Mouse (Mus musculus) midbrain, embryonic 14.5 days (tissue): Measurements from ENCODE around the gene Mgrn1. TPM values are rescaled to one million over a fixed set of nuclear protein-coding genes. Genes with fewer than 3 reads are reported as not detected.

Source experiments
- ATAC-seq: fragments of 200-750 bp; cut with Nextera tagmentation; 2 replicates; pipeline ENCODE4 v1.8.0; 2017; ENCODE audit warnings: moderate number of reproducible peaks, moderate library complexity; ENCODE audit not compliant: low FRiP score, low TSS enrichment
- DNase-seq: peaks from one replicate; pipeline ENCODE4 v3.0.0-alpha.2; 2015
- H3K27ac ChIP-seq: fragments of 300-500 bp; sonication (generic); replicated peaks from 2 replicates; pipeline ENCODE4 v1.5.1; 2014; ENCODE audit warnings: mild to moderate bottlenecking, low read depth, low read length, moderate library complexity
- H3K27me3 ChIP-seq: fragments of 300-500 bp; sonication (generic); 2 replicates; pipeline ENCODE4 v1.6.1; 2014; ENCODE audit warnings: low read length, control low read depth, mixed read lengths; ENCODE audit not compliant: control insufficient read depth, insufficient read depth
- H3K36me3 ChIP-seq: fragments of 300-500 bp; sonication (generic); 2 replicates; pipeline ENCODE4 v1.6.1; 2014; ENCODE audit warnings: low read length, control low read depth; ENCODE audit not compliant: control insufficient read depth, insufficient read depth
- H3K4me1 ChIP-seq: fragments of 300-500 bp; sonication (generic); 2 replicates; pipeline ENCODE4 v1.6.1; 2014; ENCODE audit warnings: mild to moderate bottlenecking, antibody characterized with exemption, low read length, control low read depth; ENCODE audit not compliant: control insufficient read depth, insufficient read depth
- H3K4me2 ChIP-seq: fragments of 300-500 bp; sonication (generic); 2 replicates; pipeline ENCODE4 v1.6.1; 2014; ENCODE audit warnings: mild to moderate bottlenecking, low read length, moderate library complexity
- H3K4me3 ChIP-seq: fragments of 300-500 bp; sonication (generic); replicated peaks from 2 replicates; pipeline ENCODE4 v1.5.1; 2014; ENCODE audit warnings: low read depth, low read length
- H3K9ac ChIP-seq: fragments of 300-500 bp; sonication (generic); replicated peaks from 2 replicates; pipeline ENCODE4 v1.6.1; 2014; ENCODE audit warnings: mild to moderate bottlenecking, low read length, moderate library complexity
- H3K9me3 ChIP-seq: fragments of 300-500 bp; sonication (generic); 2 replicates; pipeline ENCODE4 v1.6.1; 2016; ENCODE audit warnings: low read length, control low read depth, mixed read lengths; ENCODE audit not compliant: control insufficient read depth
- WGBS: fragments of 180-500 bp; shearing (Covaris S2); extraction: QIAGEN DNeasy Blood & Tissue Kit; methylation state at CpG from one replicate; pipeline ENCODE4 v1.1.7; 2014; 5-methylcytosine and 5-hydroxymethylcytosine counted together
- polyA plus RNA-seq: library from polyadenylated mRNA; unstranded; fragments of >200 nt; fragmentation: Nextera tagmentation; extraction: Ambion mirVana; gene quantifications from 2 replicates; pipeline ENCODE4 v1.2.1, GENCODE M21; 2014

Mgrn1 gene
- polyA plus RNA-seq, 1 experiment from 2014 or later, result 117 TPM

DNA sequence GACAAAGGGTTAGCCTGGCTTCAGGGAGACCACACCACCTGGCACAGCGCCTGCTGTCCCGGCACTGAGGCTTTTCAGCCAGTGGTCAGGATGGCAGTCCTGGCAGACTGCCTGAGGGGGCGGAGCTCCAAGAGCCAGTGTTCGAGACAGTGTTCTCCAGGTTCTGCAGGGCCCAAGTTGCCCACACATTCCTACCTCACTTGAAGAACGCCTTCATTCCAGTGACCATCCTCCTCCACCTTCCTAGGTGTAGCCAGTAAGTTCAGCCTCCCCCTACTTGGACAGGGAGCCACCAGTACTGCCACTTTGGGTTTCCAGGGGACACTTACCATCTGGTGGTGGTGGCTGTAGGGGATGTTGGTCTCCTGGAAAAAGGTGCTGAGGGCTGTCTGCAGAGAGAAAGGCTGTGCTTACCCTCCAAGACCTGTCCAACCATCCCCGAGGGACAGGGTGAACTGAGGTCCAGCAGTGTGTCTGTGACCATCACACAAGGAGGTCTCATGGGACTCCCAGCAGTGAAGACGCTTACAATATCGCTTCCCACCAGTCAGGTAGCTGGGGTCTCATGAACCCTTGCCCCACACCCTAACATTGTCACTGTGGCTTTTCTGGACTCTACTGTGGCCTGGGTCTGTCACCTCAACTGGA, 9.9 kb upstream of the Mgrn1 start:
- Histone ChIP-seq H3K27me3 (no peaks in the 10 kb centered on the region), H3K27ac (no peak overlapping the region; the same call in 1 of the 2 replicates), H3K9ac (no peak overlapping the region), H3K4me3 (no peak overlapping the region), H3K9me3 (no peaks in the 10 kb centered on the region), H3K4me1 (peaks cover 16% of the 10 kb centered on the region), H3K36me3 (peaks cover 16% of the 10 kb centered on the region), H3K4me2 (no peak overlapping the region)
- peak; percentile 68 for DNase-seq
- ATAC-seq, result no peak
- WGBS, result 76% methylated on average over 8 of the region's 8 CpGs

DNA sequence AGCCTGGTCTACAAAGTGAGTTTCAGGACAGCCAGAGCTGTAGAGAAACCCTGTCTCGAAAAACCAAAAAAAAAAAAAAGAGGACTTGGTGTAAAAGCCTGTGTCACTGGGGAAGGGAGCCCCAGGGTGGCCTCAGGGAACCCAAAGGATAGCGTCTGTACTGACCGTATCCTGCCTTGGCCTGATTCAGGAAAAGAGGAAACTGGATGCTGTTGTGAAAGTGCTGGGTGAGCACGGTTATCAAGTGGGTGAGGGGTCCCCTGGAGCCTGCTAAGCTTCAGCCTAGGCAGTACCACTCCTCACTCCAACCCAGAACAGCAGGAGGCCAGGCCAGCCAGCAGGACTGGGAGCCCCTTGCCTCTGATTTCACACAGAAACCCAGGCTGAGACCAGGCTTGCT, 8.9 kb upstream of the Mgrn1 start:
- H3K27ac ChIP-seq, result no peak overlapping the region
- peaks cover 24% of the 10 kb centered on the region for H3K4me1 ChIP-seq
- DNase-seq (no peak), ATAC-seq (no peak)
- H3K36me3 ChIP-seq, result peaks cover 16% of the 10 kb centered on the region
- no peak overlapping the region for H3K4me3 ChIP-seq
- 87% methylated on average over 4 of the region's 4 CpGs for WGBS
- H3K4me2 ChIP-seq, result no peak overlapping the region; the same call in 1 of the 2 replicates
- H3K27me3 ChIP-seq, result no peaks in the 10 kb centered on the region
- no peaks in the 10 kb centered on the region for H3K9me3 ChIP-seq
- H3K9ac ChIP-seq, result no peak overlapping the region

DNA sequence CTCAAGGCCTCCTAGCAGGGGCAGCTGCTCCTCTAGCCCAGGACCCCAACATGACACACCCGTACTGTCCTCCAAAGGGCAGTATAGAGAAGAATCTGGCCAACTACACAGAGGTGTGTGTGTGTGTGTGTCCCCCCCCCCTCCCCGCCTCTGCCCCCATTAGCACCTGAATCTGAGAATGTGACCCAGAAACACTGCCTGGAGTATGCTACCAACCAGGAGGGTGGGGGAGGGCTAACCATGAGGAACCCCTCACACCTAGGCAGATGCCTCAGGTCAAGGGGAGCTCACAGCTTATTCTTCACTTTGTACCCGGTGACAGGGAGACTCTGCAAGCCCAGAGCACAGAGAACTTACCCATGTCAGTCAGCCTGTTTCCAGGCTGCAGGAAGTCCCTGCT, 8.3 kb upstream of the Mgrn1 start:
- Histone ChIP-seq H3K27ac (no peak overlapping the region), H3K27me3 (no peaks in the 10 kb centered on the region), H3K4me3 (peak overlapping the region; percentile 78), H3K4me2 (peak overlapping the region; percentile 90), H3K9me3 (no peaks in the 10 kb centered on the region), H3K4me1 (peaks cover 24% of the 10 kb centered on the region), H3K9ac (peak overlapping the region; percentile 80), H3K36me3 (peaks cover 16% of the 10 kb centered on the region)
- DNase-seq (no peak), ATAC-seq (no peak)
- 87% methylated on average over 3 of the region's 3 CpGs for WGBS

DNA sequence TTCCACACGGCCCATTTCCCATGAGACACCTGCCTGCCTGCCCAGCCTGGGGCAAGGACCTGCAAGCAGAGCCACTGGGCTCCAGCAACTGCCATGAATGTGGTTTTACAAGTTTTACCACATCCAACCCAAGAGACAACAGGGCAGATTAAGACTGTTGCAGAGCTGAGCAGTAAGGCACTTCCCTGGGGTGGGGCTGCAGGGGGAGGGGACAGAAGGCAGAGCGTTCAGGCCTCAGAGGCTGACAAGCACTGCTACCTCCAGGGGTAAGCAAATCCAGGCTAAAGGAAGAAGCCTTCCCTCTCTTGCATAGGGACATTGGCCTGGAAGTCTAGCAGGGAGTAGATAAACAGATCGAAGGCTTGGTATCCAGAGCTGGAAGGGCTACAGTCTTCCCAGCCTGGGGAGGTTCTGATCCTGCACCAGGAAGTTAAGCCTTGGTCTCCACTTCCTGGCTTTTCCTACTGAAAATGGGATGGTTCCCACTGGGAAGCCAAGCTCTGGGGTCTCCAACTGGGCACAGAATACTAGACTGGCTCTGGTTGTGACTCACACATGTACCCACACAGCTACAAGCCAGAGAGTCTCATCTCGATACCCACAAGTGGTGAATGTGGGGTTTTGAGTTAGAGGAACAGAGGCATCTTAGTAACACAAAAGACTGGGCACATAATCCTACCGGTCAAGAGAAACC, 7.7 kb upstream of the Mgrn1 start:
- no peaks in the 10 kb centered on the region for H3K9me3 ChIP-seq
- peaks cover 16% of the 10 kb centered on the region for H3K36me3 ChIP-seq
- peaks cover 24% of the 10 kb centered on the region for H3K4me1 ChIP-seq
- no peak for ATAC-seq
- peak overlapping the region; percentile 80 for H3K9ac ChIP-seq
- no peaks in the 10 kb centered on the region for H3K27me3 ChIP-seq
- WGBS, result 28% methylated on average over 5 of the region's 5 CpGs
- peak overlapping the region; percentile 78 for H3K4me3 ChIP-seq
- H3K4me2 ChIP-seq, result peak overlapping the region; percentile 90
- peak overlapping the region; percentile 97 for H3K27ac ChIP-seq
- no peak for DNase-seq

DNA sequence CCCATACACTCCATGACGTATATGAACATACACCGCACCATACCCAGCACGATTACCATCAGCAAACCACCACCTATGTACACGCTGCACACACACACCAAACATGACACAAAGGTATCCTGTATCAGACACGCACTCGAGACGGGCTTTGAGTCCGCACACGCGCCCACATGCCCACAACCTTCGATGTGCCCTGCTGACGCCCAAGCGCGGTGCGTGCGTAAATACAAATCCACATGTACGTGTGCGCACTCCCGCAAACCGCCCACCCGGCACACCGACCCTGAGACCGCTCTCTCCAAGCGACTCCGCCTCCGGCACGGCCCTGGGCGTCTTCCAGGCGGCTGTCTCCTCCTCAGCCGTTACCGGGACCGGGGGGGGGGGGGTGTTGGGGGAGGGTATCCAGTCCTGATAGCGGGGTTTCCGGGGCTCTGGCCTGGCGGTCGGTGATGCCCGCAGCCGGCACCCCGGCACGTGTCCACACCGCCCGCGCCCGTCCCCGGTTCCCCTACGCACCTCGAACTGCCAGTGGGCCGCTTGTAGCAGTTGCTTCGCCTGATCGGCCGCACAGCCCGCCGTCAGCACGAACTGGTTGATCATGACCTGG, 6.8 kb upstream of the Mgrn1 start:
- ATAC-seq (peak; percentile 28), DNase-seq (peak; percentile 72)
- peaks cover 14% of the 10 kb centered on the region for H3K36me3 ChIP-seq
- peaks cover 24% of the 10 kb centered on the region for H3K4me1 ChIP-seq
- H3K4me2 ChIP-seq, result peak overlapping the region; percentile 90
- H3K4me3 ChIP-seq, result peak overlapping the region; percentile 78
- under 1% methylated on average over 53 of the region's 54 CpGs for WGBS
- no peaks in the 10 kb centered on the region for H3K27me3 ChIP-seq
- peak overlapping the region; percentile 97 for H3K27ac ChIP-seq
- peak overlapping the region; percentile 80 for H3K9ac ChIP-seq
- no peaks in the 10 kb centered on the region for H3K9me3 ChIP-seq

DNA sequence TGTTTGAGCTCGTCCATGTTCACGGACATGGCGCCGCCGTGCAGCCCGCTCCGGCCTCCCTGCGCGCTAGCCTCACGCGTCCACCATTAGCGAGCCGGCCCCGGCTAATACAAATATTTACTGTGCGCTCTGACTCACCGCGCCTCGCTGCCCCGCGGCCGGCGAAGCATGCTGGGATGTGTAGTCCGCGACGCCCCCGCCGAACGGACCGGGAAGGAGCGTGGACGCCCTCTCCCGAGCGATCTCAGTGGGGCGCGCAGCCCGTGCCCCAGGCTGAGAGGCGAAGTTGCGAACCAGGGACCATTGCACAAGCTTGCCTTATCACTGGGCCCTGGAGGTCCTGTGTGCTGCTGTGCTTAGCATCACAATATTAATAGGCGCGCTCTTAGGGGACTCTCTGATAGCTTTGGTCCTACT, 6.3 kb upstream of the Mgrn1 start:
- WGBS, result under 1% methylated on average over 40 of the region's 40 CpGs
- H3K36me3 ChIP-seq, result peaks cover 9% of the 10 kb centered on the region
- peak overlapping the region; percentile 78 for H3K4me3 ChIP-seq
- H3K4me2 ChIP-seq, result peak overlapping the region; percentile 90
- no peaks in the 10 kb centered on the region for H3K9me3 ChIP-seq
- H3K27me3 ChIP-seq, result no peaks in the 10 kb centered on the region
- peak; percentile 73 for ATAC-seq
- peak overlapping the region; percentile 97 for H3K27ac ChIP-seq
- DNase-seq, result peak; percentile 94
- H3K9ac ChIP-seq, result peak overlapping the region; percentile 80
- peaks cover 24% of the 10 kb centered on the region for H3K4me1 ChIP-seq

DNA sequence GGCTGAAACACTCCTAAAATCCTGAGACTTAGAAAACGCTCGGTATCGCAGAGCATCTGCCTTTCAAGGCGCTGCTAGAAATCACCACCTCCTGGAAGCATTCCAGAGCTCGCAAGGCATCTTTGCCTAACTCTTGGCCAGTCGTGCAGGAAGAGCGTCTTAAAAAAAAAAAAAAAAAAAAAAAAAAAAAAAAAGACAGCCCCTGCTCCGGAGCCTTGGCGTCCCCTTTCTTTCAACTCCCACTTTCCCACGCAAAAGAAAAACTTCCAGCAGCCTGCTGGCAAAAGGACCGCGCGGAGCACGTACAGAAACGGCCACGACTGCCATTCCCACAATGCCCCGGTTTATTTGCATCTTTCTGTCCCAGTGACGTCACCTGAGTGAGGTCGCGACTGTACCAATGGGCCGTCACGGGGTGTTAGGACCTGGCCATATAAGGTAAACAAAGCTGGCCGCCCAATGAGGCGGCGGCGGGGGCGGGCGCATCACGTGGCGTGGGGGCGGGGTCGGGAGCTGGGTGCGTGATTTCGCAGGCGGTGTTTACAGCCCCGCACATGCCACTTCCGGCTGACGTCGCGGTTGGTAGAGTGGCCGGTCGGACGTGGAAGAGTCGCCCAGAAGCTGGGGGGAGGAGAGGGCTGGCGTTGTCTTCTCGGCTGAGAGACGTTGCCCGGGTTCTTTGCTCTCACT, 5.8 kb upstream of the Mgrn1 start, which contains the start of gene Ubald1:
Ubald1 (minus strand) TSS at position 180 of the 690 bp plus-strand sequence.
- peaks cover 6% of the 10 kb centered on the region; the same call in 1 of the 2 replicates for H3K36me3 ChIP-seq
- H3K9me3 ChIP-seq, result no peaks in the 10 kb centered on the region
- H3K4me2 ChIP-seq, result peak within 1 kb of the TSS; percentile 90
- H3K4me1 ChIP-seq, result peaks cover 24% of the 10 kb centered on the region
- H3K27ac ChIP-seq, result peak within 1 kb of the TSS; percentile 97
- H3K27me3 ChIP-seq, result no peaks in the 10 kb centered on the region
- peak within 1 kb of the TSS; percentile 78 for H3K4me3 ChIP-seq
- DNase-seq, result peak; percentile 100
- ATAC-seq, result peak; percentile 92
- peak within 1 kb of the TSS; percentile 80 for H3K9ac ChIP-seq
- WGBS, result under 1% methylated on average over 48 of the region's 48 CpGs
